Mouse (Mus musculus) C2C12 (cell line): ENCODE results near the gene Myo5c. TPM values are rescaled to one million over a fixed set of nuclear protein-coding genes. Genes with fewer than 3 reads are reported as not detected.

Experiments used
- H3K27me3 ChIP-seq: one replicate; pipeline ENCODE4 v1.6.1; 2011; ENCODE audit not compliant: control insufficient read depth, insufficient read depth, insufficient read length
- H3K36me3 ChIP-seq: one replicate; pipeline ENCODE4 v1.6.1; 2011; ENCODE audit not compliant: control insufficient read depth, insufficient read depth
- H3K4me3 ChIP-seq: one replicate; pipeline ENCODE4 v1.5.1; 2011; ENCODE audit warnings: mild to moderate bottlenecking, control low read depth; ENCODE audit not compliant: poor library complexity, insufficient read depth, severe bottlenecking
- H3K79me2 ChIP-seq: one replicate; pipeline ENCODE4 v1.6.1; 2011; ENCODE audit not compliant: control insufficient read depth, insufficient read depth
- H3K79me3 ChIP-seq: one replicate; pipeline ENCODE4 v1.6.1; 2011; ENCODE audit warnings: low read depth, control low read depth
- H3ac ChIP-seq: one replicate; pipeline ENCODE3; 2011; ENCODE audit warnings: low read depth; ENCODE audit not compliant: control insufficient read depth, insufficient read length
- CEBPB ChIP-seq: IDR thresholded peaks from one replicate; pipeline ENCODE4 v1.6.1; 2011; ENCODE audit warnings: low read depth, mild to moderate bottlenecking, control low read depth, moderate library complexity
- CTCF ChIP-seq: IDR thresholded peaks from one replicate; pipeline ENCODE4 v1.5.1; 2011; ENCODE audit not compliant: control insufficient read depth, insufficient read depth, insufficient read length
- FOSL1 ChIP-seq: IDR thresholded peaks from one replicate; pipeline ENCODE4 v1.8.0; 2011; ENCODE audit warnings: mild to moderate bottlenecking, low read length; ENCODE audit not compliant: poor library complexity, insufficient read depth, severe bottlenecking
- MAX ChIP-seq: IDR thresholded peaks from one replicate; pipeline ENCODE4 v1.6.1; 2011; ENCODE audit warnings: mild to moderate bottlenecking, control low read depth
- MYOD1 ChIP-seq: IDR thresholded peaks from one replicate; pipeline ENCODE4 v1.6.1; 2011; ENCODE audit warnings: low read depth; ENCODE audit not compliant: control insufficient read depth, insufficient read length
- MYOG ChIP-seq: IDR thresholded peaks from one replicate; pipeline ENCODE4 v1.6.1; 2011; ENCODE audit not compliant: control insufficient read depth, insufficient read length; ENCODE audit errors: extremely low read depth
- USF1 ChIP-seq: IDR thresholded peaks from one replicate; pipeline ENCODE4 v1.6.1; 2011; ENCODE audit warnings: low read depth, mild to moderate bottlenecking, control low read depth, moderate library complexity
- polyA plus RNA-seq: library from polyadenylated mRNA; unstranded; fragments of >200 nt; fragmentation: generic; extraction: Trizol; gene quantifications from one replicate; pipeline ENCODE4 v1.2.1, GENCODE M21; 2012; ENCODE audit warnings: missing spikeins

The Myo5c gene
- polyA plus RNA-seq, 1 experiment, result 0.01 TPM

DNA sequence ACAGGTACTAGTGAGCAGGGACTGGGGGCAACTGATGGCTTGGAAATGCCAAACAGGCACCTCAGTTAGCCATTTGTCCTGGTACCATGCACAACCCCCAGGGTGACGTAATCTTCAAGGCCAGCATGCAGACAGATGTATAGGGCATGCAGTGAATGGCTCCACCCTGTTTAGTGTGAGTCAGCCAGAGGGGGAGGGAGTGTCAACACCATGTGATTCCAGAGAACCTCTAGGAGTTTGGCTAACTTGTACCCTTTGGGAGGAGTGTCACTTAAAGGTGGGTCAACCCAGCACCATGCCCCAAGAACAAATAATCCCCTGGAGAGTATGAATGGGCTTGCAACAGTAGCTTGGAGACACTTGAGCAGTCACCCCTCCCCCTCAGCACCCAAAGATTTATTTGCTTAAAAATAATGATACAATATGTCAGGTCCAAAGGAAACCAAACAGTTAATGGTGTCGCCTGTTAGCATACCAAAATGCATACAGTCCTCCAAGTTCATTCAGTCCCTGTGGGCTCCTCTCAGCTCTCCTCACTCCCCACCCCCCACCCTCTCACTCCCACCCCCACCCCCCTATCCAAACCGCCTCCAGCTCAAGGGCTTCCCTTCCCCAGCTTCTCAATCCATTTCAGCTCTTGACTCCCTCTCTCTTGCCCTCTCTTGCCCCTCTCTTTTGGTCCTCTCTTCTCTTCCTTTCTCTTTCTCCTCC is 32.3 kb downstream of the Myo5c start:
- peak; percentile 30 for TF ChIP-seq CEBPB
- no peak for TF ChIP-seq FOSL1
- TF ChIP-seq MYOD1, result no peak
- peak; percentile 31 for TF ChIP-seq MAX
- TF ChIP-seq USF1, result peak; percentile 40
- no peaks in the 10 kb centered on the region for H3K36me3 ChIP-seq
- no peaks in the 10 kb centered on the region for H3K79me2 ChIP-seq
- H3K79me3 ChIP-seq, result no peaks in the 10 kb centered on the region
- no peaks in the 10 kb centered on the region for H3K27me3 ChIP-seq
- H3ac ChIP-seq, result no peak overlapping the region
- H3K4me3 ChIP-seq, result no peak overlapping the region

DNA sequence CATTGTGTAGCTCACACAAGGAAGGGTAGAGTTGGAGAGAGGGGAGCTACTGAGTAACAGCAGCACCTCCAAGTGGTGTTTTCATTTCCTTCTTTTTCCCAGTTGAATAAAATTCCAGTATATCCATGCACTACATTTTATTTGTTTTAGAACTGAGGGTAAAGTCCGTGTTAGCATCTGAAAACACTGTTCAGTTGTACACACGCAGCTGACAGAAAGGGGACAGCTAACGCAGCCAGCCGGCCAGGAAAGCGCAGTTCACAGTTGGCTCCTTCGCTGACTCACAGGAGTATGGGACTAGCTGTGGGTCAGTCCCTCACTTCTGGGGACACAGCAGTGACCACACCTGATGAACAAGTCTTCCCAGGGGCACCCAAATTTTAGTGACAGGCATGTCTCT is 35.3 kb downstream of the Myo5c start:
- TF ChIP-seq CTCF, result no peak
- TF ChIP-seq FOSL1, result no peak
- TF ChIP-seq USF1, result no peak
- no peak for TF ChIP-seq CEBPB
- TF ChIP-seq MAX, result no peak
- TF ChIP-seq MYOD1, result no peak
- no peak for TF ChIP-seq MYOG
- Histone ChIP-seq H3K27me3 (no peaks in the 10 kb centered on the region), H3K79me2 (no peaks in the 10 kb centered on the region), H3K79me3 (no peaks in the 10 kb centered on the region), H3K4me3 (no peak overlapping the region), H3ac (no peak overlapping the region), H3K36me3 (no peaks in the 10 kb centered on the region)

DNA sequence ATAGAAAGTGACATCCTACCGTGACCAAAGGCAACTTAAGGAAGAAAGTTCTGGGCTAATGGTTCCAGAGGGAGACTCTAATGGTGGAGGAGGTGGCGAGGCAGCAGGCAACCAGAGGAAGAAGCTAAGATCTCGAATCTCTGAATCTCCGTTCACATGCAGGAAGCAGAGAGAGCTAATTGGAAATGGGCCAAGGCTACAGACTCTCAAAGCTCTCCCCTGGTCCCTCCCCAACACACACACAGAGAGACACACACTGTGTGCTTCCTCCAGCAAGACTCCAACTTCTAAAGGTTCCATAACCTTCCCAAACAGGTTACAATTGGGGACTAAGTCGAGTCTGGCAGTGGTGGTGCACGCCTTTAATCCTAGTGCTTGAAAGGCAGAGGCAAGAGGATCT is 38.6 kb downstream of the Myo5c start:
- H3K79me2 ChIP-seq, result no peaks in the 10 kb centered on the region
- TF ChIP-seq CEBPB, result no peak
- TF ChIP-seq MAX, result no peak
- TF ChIP-seq MYOG, result no peak
- TF ChIP-seq USF1, result no peak
- H3ac ChIP-seq, result no peak overlapping the region
- no peaks in the 10 kb centered on the region for H3K36me3 ChIP-seq
- no peaks in the 10 kb centered on the region for H3K79me3 ChIP-seq
- H3K4me3 ChIP-seq, result no peak overlapping the region
- no peaks in the 10 kb centered on the region for H3K27me3 ChIP-seq

DNA sequence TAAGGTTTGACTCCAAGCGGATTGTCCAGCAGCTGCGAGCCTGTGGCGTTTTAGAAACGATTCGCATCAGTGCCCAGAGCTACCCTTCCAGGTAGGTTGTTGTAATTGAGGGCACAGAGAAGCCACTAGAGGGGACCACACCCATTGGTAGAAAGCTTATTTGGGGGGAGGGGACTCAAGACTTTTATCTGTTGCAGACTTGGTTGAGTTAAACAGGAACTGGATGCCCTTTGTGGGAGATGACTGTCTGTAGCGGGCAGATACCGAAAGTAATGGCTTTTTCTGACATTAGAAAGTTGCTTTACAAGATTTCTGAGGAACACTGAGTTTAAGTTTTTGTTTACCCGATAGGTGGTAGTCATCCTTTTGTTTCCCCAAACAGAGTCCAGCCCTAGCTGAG is 39.7 kb downstream of the Myo5c start:
- TF ChIP-seq MYOD1, result no peak
- no peak for TF ChIP-seq CTCF
- TF ChIP-seq MYOG, result no peak
- TF ChIP-seq USF1, result no peak
- no peak for TF ChIP-seq FOSL1
- no peak for TF ChIP-seq MAX

DNA sequence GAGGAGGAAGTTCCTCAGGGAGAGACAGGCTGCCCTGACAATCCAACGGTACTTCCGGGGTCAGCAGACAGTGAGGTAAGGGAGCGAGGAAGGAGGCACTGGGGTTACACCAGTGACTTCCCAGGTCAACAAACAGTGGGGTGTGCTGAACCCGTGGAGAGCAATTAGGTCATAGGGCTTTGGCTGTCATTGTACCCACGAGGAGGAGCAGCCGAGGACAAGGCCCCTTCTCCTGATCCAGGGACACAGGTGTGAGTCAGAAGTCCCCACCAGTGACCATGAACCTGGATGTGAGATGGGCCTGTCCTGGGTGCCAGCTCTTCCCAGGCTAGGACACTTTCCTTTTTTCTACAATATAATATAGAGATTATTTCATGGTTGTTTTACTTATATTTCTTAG is 41.8 kb downstream of the Myo5c start:
- peaks cover 4% of the 10 kb centered on the region for H3K27me3 ChIP-seq
- no peak for TF ChIP-seq MYOG
- TF ChIP-seq USF1, result no peak
- no peak for TF ChIP-seq MYOD1
- no peak for TF ChIP-seq CEBPB
- no peak for TF ChIP-seq CTCF
- TF ChIP-seq MAX, result no peak
- TF ChIP-seq FOSL1, result no peak

More for the DNA sequence above, 39.7 kb downstream of the Myo5c start:
- H3K27me3 ChIP-seq, result no peaks in the 10 kb centered on the region
- no peak overlapping the region for H3ac ChIP-seq
- no peaks in the 10 kb centered on the region for H3K36me3 ChIP-seq
- no peaks in the 10 kb centered on the region for H3K79me3 ChIP-seq
- no peaks in the 10 kb centered on the region for H3K79me2 ChIP-seq
- no peak overlapping the region for H3K4me3 ChIP-seq

DNA sequence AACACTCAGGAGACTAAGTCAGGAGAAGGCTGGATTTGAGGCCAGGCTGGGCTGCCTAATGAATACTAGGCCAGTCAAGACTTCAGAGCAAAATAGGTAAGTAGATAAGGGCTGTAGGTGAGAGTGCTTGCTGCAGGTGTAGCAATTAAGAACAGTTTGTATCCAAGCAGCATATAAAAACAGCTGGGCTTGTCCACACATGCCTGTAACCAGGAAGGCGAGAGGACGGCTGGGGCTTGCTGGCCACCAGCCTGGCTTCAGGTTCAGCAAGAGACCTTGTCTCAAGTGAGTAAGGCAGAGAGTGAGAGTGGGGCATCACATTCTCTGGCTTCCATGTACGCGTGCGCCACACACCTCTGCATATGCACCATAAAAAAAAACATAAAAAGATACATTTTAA is 42.7 kb downstream of the Myo5c start:
- H3ac ChIP-seq, result no peak overlapping the region
- H3K79me2 ChIP-seq, result no peaks in the 10 kb centered on the region
- no peaks in the 10 kb centered on the region for H3K36me3 ChIP-seq
- TF ChIP-seq MYOG, result no peak
- no peak for TF ChIP-seq MYOD1
- TF ChIP-seq CTCF, result no peak
- no peak for TF ChIP-seq MAX
- TF ChIP-seq USF1, result no peak
- TF ChIP-seq CEBPB, result no peak
- no peak for TF ChIP-seq FOSL1
- H3K27me3 ChIP-seq, result peaks cover 8% of the 10 kb centered on the region
- H3K4me3 ChIP-seq, result no peak overlapping the region
- H3K79me3 ChIP-seq, result no peaks in the 10 kb centered on the region

More for the DNA sequence above, 41.8 kb downstream of the Myo5c start:
- Histone ChIP-seq H3ac (no peak overlapping the region), H3K4me3 (no peak overlapping the region), H3K79me3 (no peaks in the 10 kb centered on the region), H3K79me2 (no peaks in the 10 kb centered on the region), H3K36me3 (no peaks in the 10 kb centered on the region)
